Mouse (Mus musculus) kidney, adult 2 months (tissue): Measurements from ENCODE around the gene Cit. TPM values are rescaled to one million over a fixed set of nuclear protein-coding genes. Genes with fewer than 3 reads are reported as not detected.

Experiments used
- DNase-seq: peaks from one replicate; pipeline ENCODE4 v3.0.0; 2021
- H3K27ac ChIP-seq: fragments of 200-500 bp; 2 replicates; pipeline ENCODE4 v1.5.1; 2012; ENCODE audit warnings: low read depth, low read length, control low read depth, inconsistent platforms; ENCODE audit not compliant: insufficient read depth
- H3K27me3 ChIP-seq: fragments of 200-500 bp; replicated peaks from 2 replicates; pipeline ENCODE4 v1.6.1; 2012; ENCODE audit warnings: mild to moderate bottlenecking, moderate library complexity, low read length, inconsistent platforms; ENCODE audit not compliant: control insufficient read depth, insufficient read depth
- H3K36me3 ChIP-seq: fragments of 200-500 bp; 2 replicates; pipeline ENCODE4 v1.6.1; 2012; ENCODE audit warnings: mild to moderate bottlenecking, moderate library complexity, low read length, inconsistent platforms; ENCODE audit not compliant: control insufficient read depth, insufficient read depth
- H3K4me1 ChIP-seq: fragments of 200-500 bp; 2 replicates; pipeline ENCODE4 v1.6.1; 2011; ENCODE audit warnings: low read length; ENCODE audit not compliant: control insufficient read depth, insufficient read depth
- H3K4me3 ChIP-seq: fragments of 200-500 bp; 2 replicates; pipeline ENCODE4 v1.5.1; 2011; ENCODE audit warnings: mild to moderate bottlenecking, low read depth, low read length, control low read depth; ENCODE audit not compliant: insufficient read depth
- CTCF ChIP-seq: fragments of 200-500 bp; conservative IDR thresholded peaks from 2 replicates; pipeline ENCODE4 v1.5.1; 2011; ENCODE audit warnings: low read depth, mild to moderate bottlenecking, control low read depth, low read length, moderate library complexity, mixed read lengths; ENCODE audit not compliant: insufficient read depth, insufficient read length
- POLR2A ChIP-seq: fragments of 200-500 bp; IDR thresholded peaks from one replicate; pipeline ENCODE4 v1.6.1; 2011; ENCODE audit warnings: low read depth, low read length, control low read depth
- WGBS: fragments of 180-500 bp; shearing (Covaris S2); methylation state at CpG from one replicate; pipeline ENCODE4 v1.1.7; 2018; 5-methylcytosine and 5-hydroxymethylcytosine counted together
- polyA plus RNA-seq: library from polyadenylated mRNA; depleted of rRNA; stranded (reverse); fragments of >200 nt; gene quantifications from 2 replicates; pipeline ENCODE4 v1.2.3, GENCODE M21; 2012; rRNA removed

Gene Cit
- polyA plus RNA-seq, 1 experiment, result 4.8 TPM

DNA sequence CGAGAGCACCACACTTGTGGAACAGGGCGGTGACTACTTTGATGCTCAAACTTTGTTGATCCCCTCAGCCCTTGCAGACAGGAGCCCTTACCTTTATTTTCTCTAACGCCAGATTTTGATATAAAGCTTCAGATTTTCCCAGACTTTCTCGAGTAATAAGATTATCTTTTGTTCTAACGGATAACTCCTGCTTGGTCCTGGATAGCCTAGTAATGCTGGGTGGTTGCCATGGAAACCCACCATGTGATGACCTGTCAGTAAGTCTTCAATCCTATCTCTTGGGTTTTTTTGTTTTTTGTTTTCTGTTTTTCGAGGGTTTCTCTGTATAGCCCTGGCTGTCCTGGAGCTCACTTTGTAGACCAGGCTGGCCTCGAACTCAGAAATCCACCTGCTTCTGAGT lies 197.2 kb downstream of the Cit start:
- TF ChIP-seq POLR2A (no peak), CTCF (no peak)
- WGBS, result 76% methylated on average over 7 of the region's 7 CpGs
- H3K27ac ChIP-seq, result no peak overlapping the region
- H3K4me1 ChIP-seq, result no peaks in the 10 kb centered on the region
- DNase-seq, result no peak
- no peaks in the 10 kb centered on the region for H3K36me3 ChIP-seq
- H3K4me3 ChIP-seq, result no peak overlapping the region
- no peaks in the 10 kb centered on the region for H3K27me3 ChIP-seq

DNA sequence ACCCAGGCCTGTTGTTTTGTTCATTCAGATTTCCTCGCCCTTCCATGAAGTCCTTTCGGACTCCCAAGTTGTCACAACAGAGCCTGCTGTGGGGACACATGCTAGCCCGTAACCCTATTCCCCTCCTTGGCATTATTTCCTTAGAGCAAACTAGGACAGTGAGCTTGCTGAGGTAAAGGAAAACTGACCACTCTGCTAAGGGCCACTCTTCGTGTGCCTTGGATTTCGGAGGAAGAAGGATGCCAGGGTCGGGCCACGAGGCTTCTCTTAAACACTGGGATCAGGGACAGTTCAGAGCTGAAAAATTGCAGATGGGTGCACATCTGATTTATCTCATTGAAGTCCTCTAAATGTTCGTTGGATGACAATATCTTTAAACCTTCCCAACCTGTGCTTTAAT lies 200.5 kb downstream of the Cit start:
- Histone ChIP-seq H3K36me3 (no peaks in the 10 kb centered on the region), H3K27me3 (no peaks in the 10 kb centered on the region), H3K4me3 (no peak overlapping the region), H3K4me1 (peaks cover 3% of the 10 kb centered on the region; the same call in 1 of the 2 replicates), H3K27ac (no peak overlapping the region)
- WGBS, result 80% methylated on average over 8 of the region's 8 CpGs
- no peak for DNase-seq
- no peak for TF ChIP-seq POLR2A
- TF ChIP-seq CTCF, result no peak

DNA sequence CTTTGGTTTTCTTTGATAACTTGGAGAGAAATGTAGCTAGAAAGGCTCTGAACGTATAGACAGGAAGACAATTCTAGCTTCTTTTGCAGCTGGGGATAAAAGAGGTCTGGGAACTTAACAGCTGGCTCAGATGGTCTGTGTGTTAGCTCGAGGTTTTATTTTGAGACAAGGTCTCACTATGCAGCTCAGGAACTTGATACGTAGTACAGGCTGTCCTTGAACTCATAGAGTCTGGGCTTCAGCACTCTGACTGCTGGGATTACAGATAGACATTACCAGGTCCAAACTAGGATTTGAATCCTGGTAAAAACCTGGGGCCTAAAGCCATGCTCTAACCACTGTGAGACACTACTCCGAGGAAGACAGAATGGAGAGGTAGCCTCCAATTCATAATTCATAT lies 201.2 kb downstream of the Cit start:
- Histone ChIP-seq H3K27me3 (no peaks in the 10 kb centered on the region), H3K4me1 (peaks cover 3% of the 10 kb centered on the region; the same call in 1 of the 2 replicates), H3K27ac (no peak overlapping the region), H3K4me3 (no peak overlapping the region), H3K36me3 (no peaks in the 10 kb centered on the region)
- TF ChIP-seq POLR2A, result no peak
- no peak for TF ChIP-seq CTCF
- DNase-seq, result no peak
- 70% methylated on average over 4 of the region's 4 CpGs for WGBS

DNA sequence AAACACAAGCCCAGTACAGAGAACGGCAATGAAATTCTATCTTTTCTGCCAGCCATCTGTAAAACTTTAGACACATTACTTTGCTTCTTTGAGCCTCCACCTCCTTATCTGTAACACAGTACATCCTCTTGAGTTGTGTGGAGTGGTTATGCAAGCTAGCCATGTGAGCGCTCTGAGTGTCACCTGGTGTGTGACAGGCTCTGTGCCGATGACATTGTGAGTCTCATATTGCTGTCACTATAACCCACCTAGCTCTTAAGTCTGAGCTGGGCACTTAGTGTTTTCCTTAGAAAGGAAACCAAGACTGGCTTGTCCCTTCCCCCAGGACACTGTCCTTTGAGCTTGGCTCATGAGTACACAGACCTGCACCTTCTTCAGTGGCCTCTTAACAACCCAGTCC lies 203.2 kb downstream of the Cit start:
- TF ChIP-seq CTCF, result no peak
- TF ChIP-seq POLR2A, result no peak
- Histone ChIP-seq H3K27ac (no peak overlapping the region), H3K4me1 (peaks cover 3% of the 10 kb centered on the region; the same call in 1 of the 2 replicates), H3K27me3 (no peaks in the 10 kb centered on the region), H3K36me3 (no peaks in the 10 kb centered on the region), H3K4me3 (no peak overlapping the region)
- 85% methylated on average over 3 of the region's 3 CpGs for WGBS
- DNase-seq, result no peak

DNA sequence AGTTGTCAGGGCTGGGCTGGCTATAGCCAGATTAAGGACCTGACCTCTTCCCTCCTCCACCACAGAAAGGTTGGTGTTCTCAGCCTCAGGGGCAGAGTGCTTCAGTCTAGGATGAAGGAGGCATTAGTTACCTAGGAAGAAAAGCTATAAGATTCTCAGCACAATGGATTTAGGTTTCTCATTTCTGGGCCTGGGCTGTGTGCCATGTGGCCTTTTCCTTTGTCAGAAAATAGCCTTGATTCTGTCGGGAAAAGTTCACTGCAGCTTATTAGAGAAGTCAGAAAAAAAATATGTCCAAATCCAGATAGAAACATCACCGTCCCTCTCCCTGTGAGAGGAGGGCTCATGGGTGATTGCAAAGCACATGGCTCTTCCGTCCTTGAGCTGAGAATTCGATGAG lies 204.7 kb downstream of the Cit start:
- no peak for DNase-seq
- Histone ChIP-seq H3K27ac (no peak overlapping the region), H3K4me1 (peaks cover 3% of the 10 kb centered on the region; the same call in 1 of the 2 replicates), H3K27me3 (no peaks in the 10 kb centered on the region), H3K36me3 (no peaks in the 10 kb centered on the region), H3K4me3 (no peak overlapping the region)
- TF ChIP-seq CTCF, result no peak
- WGBS, result 68% methylated on average over 4 of the region's 4 CpGs

DNA sequence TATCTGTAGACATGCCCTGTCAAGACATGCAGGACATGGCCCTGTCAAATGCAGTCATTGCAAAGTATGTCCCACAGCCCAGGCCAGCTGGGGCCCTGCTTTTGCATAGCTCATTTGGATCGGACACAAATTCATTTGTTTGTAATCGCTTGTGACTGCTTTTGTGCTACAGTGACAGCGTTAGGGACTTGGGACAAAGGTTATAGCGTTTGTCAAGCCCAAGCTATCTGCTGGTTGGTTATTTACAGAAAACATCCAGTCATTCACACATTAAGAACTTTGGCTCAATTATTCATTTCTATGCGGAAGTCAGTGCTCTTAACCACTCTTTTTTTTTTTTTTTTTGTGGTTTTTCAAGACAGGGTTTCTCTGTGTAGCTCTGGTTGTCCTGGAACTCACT lies 207.1 kb downstream of the Cit start:
- peak; percentile 72 for DNase-seq
- no peaks in the 10 kb centered on the region for H3K36me3 ChIP-seq
- WGBS, result 53% methylated on average over 5 of the region's 5 CpGs
- no peaks in the 10 kb centered on the region for H3K27me3 ChIP-seq
- peaks cover 3% of the 10 kb centered on the region; the same call in 1 of the 2 replicates for H3K4me1 ChIP-seq
- no peak overlapping the region for H3K4me3 ChIP-seq
- TF ChIP-seq POLR2A (no peak), CTCF (no peak)
- H3K27ac ChIP-seq, result no peak overlapping the region

DNA sequence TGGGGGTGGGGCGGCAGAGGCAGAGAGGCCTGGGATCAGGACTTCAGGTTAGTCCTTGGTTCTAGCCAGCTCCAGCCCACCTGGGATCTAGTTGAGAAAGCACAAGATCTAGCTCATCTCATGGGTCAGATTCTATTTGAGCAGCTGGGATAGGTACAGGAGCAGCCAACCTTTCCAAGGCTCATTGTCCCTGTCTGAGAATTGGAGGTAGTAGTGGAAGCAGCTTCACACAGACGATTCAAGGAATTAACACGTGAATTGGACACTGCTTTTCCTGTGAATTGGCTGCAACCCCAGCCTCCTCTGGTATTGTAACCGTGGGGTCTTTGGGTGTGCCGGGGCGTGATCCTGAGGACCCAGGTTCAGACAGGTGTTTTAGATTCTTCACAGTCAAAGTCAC lies 207.7 kb downstream of the Cit start:
- TF ChIP-seq CTCF, result no peak
- no peak for TF ChIP-seq POLR2A
- no peaks in the 10 kb centered on the region for H3K36me3 ChIP-seq

More for the DNA sequence above, 207.7 kb downstream of the Cit start:
- WGBS, result 61% methylated on average over 6 of the region's 6 CpGs
- Histone ChIP-seq H3K27ac (no peak overlapping the region), H3K4me1 (peaks cover 3% of the 10 kb centered on the region; the same call in 1 of the 2 replicates), H3K4me3 (no peak overlapping the region), H3K27me3 (no peaks in the 10 kb centered on the region)
- DNase-seq, result no peak

Other genes starting within 250 kb of the Cit start
- gene Rab35, start 213.4 kb upstream of the Cit start, polyA plus RNA-seq, result 50.3 and 52.5 TPM in 2 replicates
- gene Bicdl1, start 113.7 kb upstream of the Cit start, polyA plus RNA-seq, result 55.9 and 67.5 TPM in 2 replicates
- 89.2 and 97.9 TPM in 2 replicates for gene Prkab1, start 179.2 kb downstream of the Cit start, polyA plus RNA-seq
- gene Tmem233, start 238.0 kb downstream of the Cit start, polyA plus RNA-seq, result 0.31 TPM in 1 of 2 replicates, not detected in the other